Mouse (Mus musculus): ENCODE data around the gene Sirt3.

Gene Sirt3

GRCm38 (mm10) chr7:140881696-140882468 lies at the start of gene Sirt3, which contains the start of gene Psmd13:
Gene Sirt3 (minus strand): TSS chr7:140882309.
Gene Psmd13 (plus strand): TSS chr7:140881968.
- DNase-seq (ENCODE audit: low read depth), result peak; percentile 97

GRCm38 (mm10) chr7:140927181-140927580 lies 45.1 kb upstream of the Sirt3 start:
- no peak for DNase-seq (ENCODE audit: low read depth)

GRCm38 (mm10) chr7:140923070-140923775 lies 41.1 kb upstream of the Sirt3 start:
- DNase-seq (ENCODE audit: low read depth), result peak; percentile 32

- DNase-seq (ENCODE audit: low read depth), result peak; percentile 40
Measured at GRCm38 (mm10) chr7:140922398-140923069, 40.4 kb upstream of the Sirt3 start.

GRCm38 (mm10) chr7:140921225-140921975 lies 39.3 kb upstream of the Sirt3 start:
- no peak for DNase-seq (ENCODE audit: low read depth)

GRCm38 (mm10) chr7:140920418-140921029 lies 38.4 kb upstream of the Sirt3 start, which contains the start of gene Nlrp6:
Gene Nlrp6 (plus strand): TSS chr7:140920902.
- no peak for DNase-seq (ENCODE audit: low read depth)

- DNase-seq (ENCODE audit: low read depth), result no peak
Measured at GRCm38 (mm10) chr7:140919911-140920310, 37.8 kb upstream of the Sirt3 start.

- no peak for DNase-seq (ENCODE audit: low read depth)
Measured at GRCm38 (mm10) chr7:140914031-140914690, 32.1 kb upstream of the Sirt3 start.

GRCm38 (mm10) chr7:140912846-140913482 lies 30.9 kb upstream of the Sirt3 start:
- no peak for DNase-seq (ENCODE audit: low read depth)

GRCm38 (mm10) chr7:140912293-140912692 lies 30.2 kb upstream of the Sirt3 start:
- DNase-seq (ENCODE audit: low read depth), result no peak

GRCm38 (mm10) chr7:140908634-140909107 lies 26.6 kb upstream of the Sirt3 start:
- DNase-seq (ENCODE audit: low read depth), result peak; percentile 87

- no peak for DNase-seq (ENCODE audit: low read depth)
Measured at GRCm38 (mm10) chr7:140908181-140908580, 26.1 kb upstream of the Sirt3 start.

- DNase-seq (ENCODE audit: low read depth), result peak; percentile 41
Measured at GRCm38 (mm10) chr7:140907697-140908096, 25.6 kb upstream of the Sirt3 start.

GRCm38 (mm10) chr7:140907131-140907530 lies 25.0 kb upstream of the Sirt3 start:
- no peak for DNase-seq (ENCODE audit: low read depth)

- no peak for DNase-seq (ENCODE audit: low read depth)
Measured at GRCm38 (mm10) chr7:140905642-140906081, 23.6 kb upstream of the Sirt3 start.

GRCm38 (mm10) chr7:140903212-140903611 lies 21.1 kb upstream of the Sirt3 start:
- DNase-seq (ENCODE audit: low read depth), result peak; percentile 80

GRCm38 (mm10) chr7:140902036-140902875 lies 20.1 kb upstream of the Sirt3 start:
- DNase-seq (ENCODE audit: low read depth), result no peak

- no peak for DNase-seq (ENCODE audit: low read depth)
Measured at GRCm38 (mm10) chr7:140900220-140900619, 18.1 kb upstream of the Sirt3 start, which contains the start of gene Cox8b. Gene Cox8b (minus strand): TSS chr7:140900446.

GRCm38 (mm10) chr7:140899121-140899520 lies 17.0 kb upstream of the Sirt3 start:
- DNase-seq (ENCODE audit: low read depth), result no peak

Measured in induced T-regulatory cell, adult 2 months (primary cell).